ENCODE assay signal across 7 mouse cellular contexts in genomic region chr4:154336650-154337049, GRCm38 (mm10). TPM values are rescaled to one million over a fixed set of nuclear protein-coding genes. Genes with fewer than 3 reads are reported as not detected.
A peak's percentile ranks its signal among the peaks of the same experiment; 100 is the strongest.
DNase-seq lines count a peak whose midpoint lies in the region; ATAC-seq lines count a peak whose summit lies in the region.

No protein-coding gene starts in this region.

- no peaks in the 10 kb centered on the region; the same call in 1 of the 2 replicates for H3K4me1 ChIP-seq in embryonic facial prominence, embryonic 11.5 days (ENCODE audit: control insufficient read depth, insufficient read depth, low read length)

- peaks cover 2% of the 10 kb centered on the region; the same call in 1 of the 2 replicates for H3K36me3 ChIP-seq in embryonic facial prominence, embryonic 11.5 days (replicated peaks; ENCODE audit: control insufficient read depth, insufficient read depth, low read depth, low read length)

- no peak overlapping the region for H3K4me3 ChIP-seq in embryonic facial prominence, embryonic 11.5 days (ENCODE audit: low read depth, low read length)

- H3K9ac ChIP-seq in embryonic facial prominence, embryonic 11.5 days (replicated peaks; ENCODE audit: low read length), result peak overlapping the region; percentile 2; the same call in 1 of the 2 replicates

- no peaks in the 10 kb centered on the region for H3K27me3 ChIP-seq in embryonic facial prominence, embryonic 11.5 days (ENCODE audit: control insufficient read depth, insufficient read depth, low read length)

- H3K4me2 ChIP-seq in embryonic facial prominence, embryonic 11.5 days (ENCODE audit: low read depth, low read length), result no peak overlapping the region

- peak overlapping the region; percentile 25; the same call in 1 of the 2 replicates for H3K27ac ChIP-seq in embryonic facial prominence, embryonic 11.5 days (replicated peaks; ENCODE audit: low read depth, low read length)

- ATAC-seq in embryonic facial prominence, embryonic 11.5 days (replicated peaks; ENCODE audit: insufficient number of reproducible peaks, low FRiP score, low TSS enrichment, low read depth), result no peak

- H3K9me3 ChIP-seq in embryonic facial prominence, embryonic 11.5 days (replicated peaks; ENCODE audit: control insufficient read depth, low read length), result no peaks in the 10 kb centered on the region

- 13% methylated on average over 10 of the region's 10 CpGs for WGBS in embryonic facial prominence, embryonic 11.5 days

- DNase-seq in embryonic facial prominence, embryonic 11.5 days (ENCODE audit: low spot score), result peak; percentile 56
- peak; percentile 18 for DNase-seq in gastrocnemius, postnatal 10 days
- peak; percentile 45 for DNase-seq in kidney, adult 11 months
- peak; percentile 83 for DNase-seq in lung, postnatal 25 days (ENCODE audit: low spot score)
- DNase-seq in frontal cortex, adult 2 months (ENCODE audit: extremely low spot score in 1 of 2, low spot score in 1 of 2), result no peak
- no peak for DNase-seq in natural killer cell, adult 2 months (ENCODE audit: low spot score in 2 of 2)
- DNase-seq in layer of hippocampus, adult 8-10 months (ENCODE audit: low spot score in 2 of 2), result no peak

RNA-seq across cellular contexts. Expression of gene B230104I21Rik, which starts 0.7 kb away (rescaled TPM):
- polyA plus RNA-seq in embryonic facial prominence, embryonic 11.5 days (2014; fragmentation: Nextera tagmentation; extraction: Ambion mirVana), result not detected in 2 replicates
- total RNA-seq in gastrocnemius, postnatal 10 days (2021), result not detected
- 0.25 and 0.66 TPM in 2 replicates for polyA plus RNA-seq in frontal cortex, adult 2 months (2012; rRNA removed)
- under 1 TPM in 2 of 4 experiments, not detected in 2; 0.64 to 0.94 TPM for total RNA-seq in layer of hippocampus, adult 8-10 months (2022)

RNA-seq across cellular contexts. Expression of gene Arhgef16, which starts 35.2 kb away (rescaled TPM):
- 4.8 and 5.6 TPM in 2 replicates for polyA plus RNA-seq in embryonic facial prominence, embryonic 11.5 days (2014; fragmentation: Nextera tagmentation; extraction: Ambion mirVana)
- under 1 TPM; 0.45 to 0.99 TPM for total RNA-seq in gastrocnemius, postnatal 10 days (2021)
- polyA plus RNA-seq in frontal cortex, adult 2 months (2012; rRNA removed), result 3.5 and 4.3 TPM in 2 replicates
- total RNA-seq in layer of hippocampus, adult 8-10 months (2022), result 1 to 10 TPM in 3 of 4 experiments, under 1 TPM in 1; 0.63 to 2.0 (median 1.3) TPM

Comparison
In these comparisons a context has a peak if more than half of its experiments do, and no peak if none do; other contexts are left out.
1. DNase-seq: peak in embryonic facial prominence, embryonic 11.5 days (single experiment), gastrocnemius, postnatal 10 days (single experiment), kidney, adult 11 months (single experiment) and lung, postnatal 25 days (single experiment); none in frontal cortex, adult 2 months (0 of 2), natural killer cell, adult 2 months (0 of 2) and layer of hippocampus, adult 8-10 months (0 of 2).